Mouse (Mus musculus) kidney, adult 11 months (tissue): ENCODE measurements around the gene Gm20741.

Experiments
- DNase-seq: peaks from one replicate; pipeline ENCODE4 v3.0.0; 2022

The Gm20741 gene

GRCm38 (mm10) chr16:88811827-88812226 lies at the start of gene Gm20741:
Gene Gm20741 (minus strand): TSS chr16:88812220.
- no peak for DNase-seq

- no peak for DNase-seq
Observed at GRCm38 (mm10) chr16:88851450-88851849, 39.4 kb upstream of the Gm20741 start.

- DNase-seq, result no peak
Observed at GRCm38 (mm10) chr16:88848558-88848957, 36.5 kb upstream of the Gm20741 start.

GRCm38 (mm10) chr16:88847363-88847762 lies 35.3 kb upstream of the Gm20741 start:
- no peak for DNase-seq

- DNase-seq, result no peak
Observed at GRCm38 (mm10) chr16:88826978-88827377, 15.0 kb upstream of the Gm20741 start.

GRCm38 (mm10) chr16:88826095-88826652 lies 14.2 kb upstream of the Gm20741 start, which contains the start of gene Krtap14:
Gene Krtap14 (minus strand): TSS chr16:88826145.
- DNase-seq, result no peak

- no peak for DNase-seq
Observed at GRCm38 (mm10) chr16:88823736-88824135, 11.7 kb upstream of the Gm20741 start.

- no peak for DNase-seq
Observed at GRCm38 (mm10) chr16:88820066-88820465, 8.0 kb upstream of the Gm20741 start, which contains the start of gene Krtap15. Gene Krtap15 (plus strand): TSS chr16:88820215.

- no peak for DNase-seq
Observed at GRCm38 (mm10) chr16:88786786-88787185, 25.2 kb downstream of the Gm20741 start.

GRCm38 (mm10) chr16:88777596-88777995 lies 34.4 kb downstream of the Gm20741 start, which contains the start of gene Gm5965:
Gene Gm5965 (plus strand): TSS chr16:88777896.
- DNase-seq, result no peak

GRCm38 (mm10) chr16:88774106-88774505 lies 37.9 kb downstream of the Gm20741 start, which contains the start of gene 2310057N15Rik:
Gene 2310057N15Rik (minus strand): TSS chr16:88774206.
- no peak for DNase-seq
